Mouse (Mus musculus): ENCODE data around the gene Gpnmb.

- TF ChIP-seq POLR2A (IDR thresholded peaks at IDR 0.05; ENCODE audit: low read depth, low read length) (no peak), CTCF (IDR thresholded peaks at IDR 0.05; ENCODE audit: extremely low read depth, insufficient read depth, insufficient read length, insufficient replicate concordance) (no peak)
Measured at GRCm38 (mm10) chr6:49017150-49017549, 19.2 kb upstream of the Gpnmb start.
